ENCODE assay signal across 12 mouse cellular contexts in genomic region chr19:41952287-41952686, GRCm38 (mm10). TPM values are rescaled to one million over a fixed set of nuclear protein-coding genes. Genes with fewer than 3 reads are reported as not detected.
A peak's percentile ranks its signal among the peaks of the same experiment; 100 is the strongest.
DNase-seq lines count a peak whose midpoint lies in the region; ATAC-seq and TF ChIP-seq lines count a peak whose summit lies in the region.
"Had no signal": no experiment of that assay in that cellular context is flagged by ENCODE, and none has a peak within 500 bp of the region (broad histone marks: within the 10 kb centered on the region; RNA-seq: fewer than 3 reads in every experiment).

No protein-coding gene starts in this region.

- peak; percentile 31 for ATAC-seq in Patski

- H3K4me3 ChIP-seq in heart, adult 2 months, result no peak overlapping the region
- H3K4me3 ChIP-seq: embryonic facial prominence, embryonic 12.5 days; neural tube, embryonic 15.5 days had no signal

- POLR2A ChIA-PET in Patski (lab: Charles Lee), result interaction anchor here (1.3 kb wide), 1 partner anchor 28 kb away, joined by 3 read pairs; the partner anchor contains the start of gene Mms19

- no peak overlapping the region for H3K9ac ChIP-seq in heart, adult 2 months (ENCODE audit: low read depth, low read length)
- H3K9ac ChIP-seq: embryonic facial prominence, embryonic 12.5 days; neural tube, embryonic 15.5 days had no signal

- in situ Hi-C loops in Patski (cut with MboI; ENCODE audit: low pct_unique_long_range_greater_than_20kb), result no loop called here

- H3K79me2 ChIP-seq in heart, adult 2 months (replicated peaks; ENCODE audit: control insufficient read depth, insufficient read depth, low read length), result no peaks in the 10 kb centered on the region

- H3K36me3 ChIP-seq in heart, adult 2 months (ENCODE audit: control insufficient read depth, insufficient read depth, low read length), result no peaks in the 10 kb centered on the region; the same call in 1 of the 2 replicates

- no peak for TF ChIP-seq POLR2A in heart, adult 2 months (IDR thresholded peaks at IDR 0.05; ENCODE audit: insufficient read depth, low read depth, low read length)

- no peaks in the 10 kb centered on the region for H3K4me1 ChIP-seq in heart, adult 2 months (ENCODE audit: control insufficient read depth, insufficient read depth, low read length)
- H3K4me1 ChIP-seq: embryonic facial prominence, embryonic 12.5 days; neural tube, embryonic 15.5 days had no signal

- DNase-seq in heart, adult 2 months, result no peak
- no peak for DNase-seq in heart, postnatal 4 days
- DNase-seq in lung, postnatal 10 days, result peak; percentile 10
- no peak for DNase-seq in lung, postnatal 36 days
- no peak for DNase-seq in Patski (ENCODE audit: low read depth, low spot score)
- DNase-seq in mesoderm, embryonic 11.5 days (ENCODE audit: low read depth, low spot score), result peak; percentile 26
- DNase-seq in spleen, postnatal 36 days (ENCODE audit: low spot score in 2 of 2), result no peak
- no peak for DNase-seq in ovary, postnatal 10 days (ENCODE audit: low spot score)
- DNase-seq: gastrocnemius, postnatal 25 days; lung, adult 2 months had no signal

- CTCF ChIA-PET in Patski (lab: Charles Lee), result interaction anchor here (0.8 to 4.9 kb wide), 8 partner anchors 10 to 79 kb away, joined by 3 to 22 read pairs (median 3); no protein-coding TSS in a partner anchor

- no peaks in the 10 kb centered on the region for H3K27me3 ChIP-seq in heart, adult 2 months (ENCODE audit: control insufficient read depth, insufficient read depth, low read length)
- no peaks in the 10 kb centered on the region for H3K27me3 ChIP-seq in Patski
- H3K27me3 ChIP-seq: embryonic facial prominence, embryonic 12.5 days; neural tube, embryonic 15.5 days had no signal

- peak; percentile 55 for TF ChIP-seq CTCF in heart, adult 2 months (IDR thresholded peaks at IDR 0.05)
- TF ChIP-seq CTCF in Patski (IDR thresholded peaks at IDR 0.05), result peak; percentile 69

- TF ChIP-seq EP300 in heart, adult 2 months (IDR thresholded peaks at IDR 0.05; ENCODE audit: insufficient read depth, low read depth, low read length), result no peak

- 77% methylated on average over 4 of the region's 4 CpGs for WGBS in heart, adult 2 months

- H3K27ac ChIP-seq in heart, adult 2 months, result no peak overlapping the region
- H3K27ac ChIP-seq: embryonic facial prominence, embryonic 12.5 days; neural tube, embryonic 15.5 days had no signal

- intact Hi-C loops in heart, adult 2 months (cut with DNase I), result no loop called here

RNA-seq across cellular contexts. Expression of gene Zdhhc16, which starts 19.0 kb away (rescaled TPM):
- total RNA-seq in heart, adult 2 months (2021), result 10 to 100 TPM; 12.3 to 14.6 TPM
- 40.3 and 53.3 TPM in 2 replicates for polyA plus RNA-seq in heart, adult 2 months (2012; rRNA removed)
- total RNA-seq in heart, postnatal 4 days (2021), result 10 to 100 TPM; 30.7 to 31.7 TPM
- 87.9 TPM for polyA plus RNA-seq in Patski (2021)

RNA-seq across cellular contexts. Expression of gene Exosc1, which starts 19.1 kb away (rescaled TPM):
- total RNA-seq in heart, adult 2 months (2021), result 10 to 100 TPM; 13.2 to 13.9 TPM
- polyA plus RNA-seq in heart, adult 2 months (2012; rRNA removed), result 9.8 and 9.9 TPM in 2 replicates
- total RNA-seq in heart, postnatal 4 days (2021), result 10 to 100 TPM; 18.0 to 18.2 TPM
- polyA plus RNA-seq in Patski (2021), result 47.2 TPM

RNA-seq across cellular contexts. Expression of gene Mms19, which starts 28.7 kb away (rescaled TPM):
- 10 to 100 TPM; 14.2 to 17.9 TPM for total RNA-seq in heart, adult 2 months (2021)
- 35.4 and 48.4 TPM in 2 replicates for polyA plus RNA-seq in heart, adult 2 months (2012; rRNA removed)
- total RNA-seq in heart, postnatal 4 days (2021), result 10 to 100 TPM; 19.3 to 20.1 TPM
- polyA plus RNA-seq in Patski (2021), result 56.8 TPM

RNA-seq across cellular contexts. Expression of gene Ubtd1, which starts 29.3 kb away (rescaled TPM):
- 10 to 100 TPM; 21.4 to 22.7 TPM for total RNA-seq in heart, adult 2 months (2021)
- polyA plus RNA-seq in heart, adult 2 months (2012; rRNA removed), result 27.3 and 37.3 TPM in 2 replicates
- 10 to 100 TPM; 26.4 to 28.3 TPM for total RNA-seq in heart, postnatal 4 days (2021)
- 45.0 TPM for polyA plus RNA-seq in Patski (2021)

RNA-seq across cellular contexts. Expression of gene Pgam1, which starts 40.6 kb away (rescaled TPM):
- total RNA-seq in heart, adult 2 months (2021), result 100 to 1,000 TPM; 122 to 135 TPM
- 111 and 162 TPM in 2 replicates for polyA plus RNA-seq in heart, adult 2 months (2012; rRNA removed)
- 100 to 1,000 TPM; 150 to 162 TPM for total RNA-seq in heart, postnatal 4 days (2021)
- polyA plus RNA-seq in Patski (2021), result 883 TPM

Comparison
In these comparisons a context has a peak if more than half of its experiments do, and no peak if none do; other contexts are left out.
1. DNase-seq: peak in lung, postnatal 10 days (single experiment) and mesoderm, embryonic 11.5 days (single experiment); none in heart, adult 2 months (0 of 2), heart, postnatal 4 days (single experiment), lung, postnatal 36 days (single experiment), Patski (single experiment), spleen, postnatal 36 days (0 of 2) and ovary, postnatal 10 days (single experiment).